Mouse (Mus musculus): ENCODE measurements around the gene Birc7. TPM values are rescaled to one million over a fixed set of nuclear protein-coding genes. Genes with fewer than 3 reads are reported as not detected.

Birc7 gene
- polyA plus RNA-seq, 1 experiment: 0.85 TPM

- Histone ChIP-seq H3K36me3 (ENCODE audit: control insufficient read depth, insufficient read depth, low read length, poor library complexity, severe bottlenecking) (no peaks in the 10 kb centered on the region), H3K27ac (ENCODE audit: insufficient read depth, low read length) (no peak overlapping the region), H3K4me1 (ENCODE audit: control insufficient read depth, insufficient read depth, low read length) (peaks cover 5% of the 10 kb centered on the region)
Measured at GRCm38 (mm10) chr2:180894029-180894623, 34.7 kb upstream of the Birc7 start.

GRCm38 (mm10) chr2:180894734-180895133, 34.1 kb upstream of the Birc7 start:
- Histone ChIP-seq H3K9me3 (replicated peaks; ENCODE audit: control insufficient read depth, insufficient read depth, low read length, poor library complexity, severe bottlenecking) (no peaks in the 10 kb centered on the region), H3K36me3 (ENCODE audit: control insufficient read depth, insufficient read depth, low read length, poor library complexity, severe bottlenecking) (no peaks in the 10 kb centered on the region), H3K4me3 (ENCODE audit: low read depth, low read length) (peak overlapping the region; percentile 71; the same call in 1 of the 2 replicates), H3K4me1 (ENCODE audit: control insufficient read depth, insufficient read depth, low read length) (peaks cover 5% of the 10 kb centered on the region), H3K9ac (ENCODE audit: low read depth, poor library complexity, severe bottlenecking) (no peak overlapping the region), H3K27ac (ENCODE audit: insufficient read depth, low read length) (no peak overlapping the region), H3K27me3 (ENCODE audit: control insufficient read depth, insufficient read depth, low read length, poor library complexity, severe bottlenecking) (peaks cover 20% of the 10 kb centered on the region)
- TF ChIP-seq CTCF (IDR thresholded peaks at IDR 0.05; ENCODE audit: low read depth, low read length) (peak; percentile 95), POLR2A (IDR thresholded peaks at IDR 0.05; ENCODE audit: insufficient read depth, low read length) (no peak)

More at GRCm38 (mm10) chr2:180894029-180894623, 34.7 kb upstream of the Birc7 start:
- Histone ChIP-seq H3K27me3 (ENCODE audit: control insufficient read depth, insufficient read depth, low read length, poor library complexity, severe bottlenecking) (peaks cover 20% of the 10 kb centered on the region), H3K9ac (ENCODE audit: low read depth, poor library complexity, severe bottlenecking) (peak overlapping the region; percentile 83), H3K4me3 (ENCODE audit: low read depth, low read length) (peak overlapping the region; percentile 71), H3K9me3 (replicated peaks; ENCODE audit: control insufficient read depth, insufficient read depth, low read length, poor library complexity, severe bottlenecking) (no peaks in the 10 kb centered on the region)
- TF ChIP-seq EP300 (IDR thresholded peaks at IDR 0.05; ENCODE audit: insufficient read depth, low read depth, low read length) (no peak), CTCF (IDR thresholded peaks at IDR 0.05; ENCODE audit: low read depth, low read length) (no peak), POLR2A (IDR thresholded peaks at IDR 0.05; ENCODE audit: insufficient read depth, low read length) (no peak)

DNA sequence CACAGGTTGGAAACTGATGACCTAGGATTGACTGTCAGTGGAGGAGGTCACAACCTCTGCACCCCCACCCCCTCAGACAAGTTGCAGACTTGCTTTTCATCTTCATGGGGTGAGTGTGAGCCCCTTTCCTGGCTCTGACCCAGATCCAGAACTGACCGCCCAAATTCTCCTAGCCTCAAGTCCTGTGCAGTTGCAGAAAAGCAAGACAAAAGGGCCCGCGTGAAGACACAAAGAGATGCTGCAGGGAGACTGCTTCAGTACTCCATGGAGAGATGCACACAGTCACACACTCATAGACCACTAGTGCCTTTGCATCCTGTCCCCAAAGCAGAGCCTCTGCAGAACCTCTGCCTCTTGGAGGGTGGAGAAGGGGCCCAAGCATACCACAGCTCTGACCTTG, 33.5 kb upstream of the Birc7 start:
- Histone ChIP-seq H3K4me3 (ENCODE audit: low read depth, low read length) (no peak overlapping the region), H3K27ac (ENCODE audit: insufficient read depth, low read length) (no peak overlapping the region), H3K36me3 (ENCODE audit: control insufficient read depth, insufficient read depth, low read length, poor library complexity, severe bottlenecking) (no peaks in the 10 kb centered on the region), H3K9ac (ENCODE audit: low read depth, poor library complexity, severe bottlenecking) (no peak overlapping the region), H3K27me3 (ENCODE audit: control insufficient read depth, insufficient read depth, low read length, poor library complexity, severe bottlenecking) (peaks cover 20% of the 10 kb centered on the region), H3K4me1 (ENCODE audit: control insufficient read depth, insufficient read depth, low read length) (no peaks in the 10 kb centered on the region), H3K9me3 (replicated peaks; ENCODE audit: control insufficient read depth, insufficient read depth, low read length, poor library complexity, severe bottlenecking) (no peaks in the 10 kb centered on the region)
- TF ChIP-seq CTCF (IDR thresholded peaks at IDR 0.05; ENCODE audit: low read depth, low read length) (no peak), EP300 (IDR thresholded peaks at IDR 0.05; ENCODE audit: insufficient read depth, low read depth, low read length) (no peak), POLR2A (IDR thresholded peaks at IDR 0.05; ENCODE audit: insufficient read depth, low read length) (no peak)

DNA sequence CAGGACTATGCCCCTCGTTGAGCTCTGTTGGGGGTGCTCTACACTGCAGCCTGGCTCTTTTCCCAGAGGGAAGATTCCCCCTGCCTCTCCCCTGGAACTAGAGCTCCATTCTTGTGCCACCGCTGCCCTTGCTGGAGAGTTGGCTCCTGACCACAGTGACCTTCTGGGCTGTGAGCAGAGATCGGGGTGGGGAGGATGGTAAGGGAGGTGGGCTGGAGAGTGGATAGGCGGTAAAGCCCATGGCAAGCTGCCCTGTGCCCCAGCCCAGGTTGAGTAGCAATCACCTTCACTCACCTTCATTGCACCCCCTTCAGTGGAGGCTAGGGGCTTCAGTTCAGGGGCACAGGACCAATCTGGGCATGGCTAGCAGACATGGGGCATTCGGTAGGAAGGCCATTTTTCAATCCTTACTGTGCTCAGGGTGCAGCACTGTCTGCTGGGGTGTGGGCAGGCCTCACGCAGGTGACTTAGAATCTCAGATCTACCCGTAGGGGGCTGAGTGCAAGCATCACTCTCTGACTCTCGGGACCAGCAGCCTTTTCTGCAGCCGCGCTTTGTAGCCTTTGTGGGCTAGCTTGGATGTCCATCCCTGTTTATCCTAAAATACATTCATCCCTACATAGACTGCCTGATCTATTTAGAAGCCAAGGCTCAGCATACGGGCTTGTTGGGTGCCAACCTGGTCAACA, 32.8 kb upstream of the Birc7 start:
- H3K4me3 ChIP-seq (ENCODE audit: low read depth, low read length): no peak overlapping the region
- no peak overlapping the region for H3K27ac ChIP-seq (ENCODE audit: insufficient read depth, low read length)
- TF ChIP-seq POLR2A (IDR thresholded peaks at IDR 0.05; ENCODE audit: insufficient read depth, low read length) (no peak), EP300 (IDR thresholded peaks at IDR 0.05; ENCODE audit: insufficient read depth, low read depth, low read length) (no peak), CTCF (IDR thresholded peaks at IDR 0.05; ENCODE audit: low read depth, low read length) (no peak)
- no peaks in the 10 kb centered on the region for H3K36me3 ChIP-seq (ENCODE audit: control insufficient read depth, insufficient read depth, low read length, poor library complexity, severe bottlenecking)
- no peaks in the 10 kb centered on the region for H3K9me3 ChIP-seq (replicated peaks; ENCODE audit: control insufficient read depth, insufficient read depth, low read length, poor library complexity, severe bottlenecking)
- peaks cover 20% of the 10 kb centered on the region for H3K27me3 ChIP-seq (ENCODE audit: control insufficient read depth, insufficient read depth, low read length, poor library complexity, severe bottlenecking)
- no peak overlapping the region for H3K9ac ChIP-seq (ENCODE audit: low read depth, poor library complexity, severe bottlenecking)
- no peaks in the 10 kb centered on the region for H3K4me1 ChIP-seq (ENCODE audit: control insufficient read depth, insufficient read depth, low read length)

- H3K36me3 ChIP-seq (ENCODE audit: control insufficient read depth, insufficient read depth, low read length, poor library complexity, severe bottlenecking): no peaks in the 10 kb centered on the region
- H3K27me3 ChIP-seq (ENCODE audit: control insufficient read depth, insufficient read depth, low read length, poor library complexity, severe bottlenecking): peaks cover 20% of the 10 kb centered on the region
- no peaks in the 10 kb centered on the region for H3K4me1 ChIP-seq (ENCODE audit: control insufficient read depth, insufficient read depth, low read length)
Measured at GRCm38 (mm10) chr2:180896819-180897625, 31.8 kb upstream of the Birc7 start.

More at GRCm38 (mm10) chr2:180896819-180897625, 31.8 kb upstream of the Birc7 start:
- Histone ChIP-seq H3K9me3 (replicated peaks; ENCODE audit: control insufficient read depth, insufficient read depth, low read length, poor library complexity, severe bottlenecking) (no peaks in the 10 kb centered on the region), H3K9ac (ENCODE audit: low read depth, poor library complexity, severe bottlenecking) (no peak overlapping the region), H3K4me3 (ENCODE audit: low read depth, low read length) (no peak overlapping the region), H3K27ac (ENCODE audit: insufficient read depth, low read length) (no peak overlapping the region)
- TF ChIP-seq EP300 (IDR thresholded peaks at IDR 0.05; ENCODE audit: insufficient read depth, low read depth, low read length): no peak
- no peak for TF ChIP-seq POLR2A (IDR thresholded peaks at IDR 0.05; ENCODE audit: insufficient read depth, low read length)
- TF ChIP-seq CTCF (IDR thresholded peaks at IDR 0.05; ENCODE audit: low read depth, low read length): no peak

All from ES-Bruce4 (cell line).